Mouse (Mus musculus) T-cell, adult 2 months (primary cell): ENCODE results near the gene Timp4.

Experiments used
- DNase-seq: peaks from one replicate; pipeline ENCODE4 v3.0.0; 2022; ENCODE audit warnings: low spot score

The Timp4 gene

DNA sequence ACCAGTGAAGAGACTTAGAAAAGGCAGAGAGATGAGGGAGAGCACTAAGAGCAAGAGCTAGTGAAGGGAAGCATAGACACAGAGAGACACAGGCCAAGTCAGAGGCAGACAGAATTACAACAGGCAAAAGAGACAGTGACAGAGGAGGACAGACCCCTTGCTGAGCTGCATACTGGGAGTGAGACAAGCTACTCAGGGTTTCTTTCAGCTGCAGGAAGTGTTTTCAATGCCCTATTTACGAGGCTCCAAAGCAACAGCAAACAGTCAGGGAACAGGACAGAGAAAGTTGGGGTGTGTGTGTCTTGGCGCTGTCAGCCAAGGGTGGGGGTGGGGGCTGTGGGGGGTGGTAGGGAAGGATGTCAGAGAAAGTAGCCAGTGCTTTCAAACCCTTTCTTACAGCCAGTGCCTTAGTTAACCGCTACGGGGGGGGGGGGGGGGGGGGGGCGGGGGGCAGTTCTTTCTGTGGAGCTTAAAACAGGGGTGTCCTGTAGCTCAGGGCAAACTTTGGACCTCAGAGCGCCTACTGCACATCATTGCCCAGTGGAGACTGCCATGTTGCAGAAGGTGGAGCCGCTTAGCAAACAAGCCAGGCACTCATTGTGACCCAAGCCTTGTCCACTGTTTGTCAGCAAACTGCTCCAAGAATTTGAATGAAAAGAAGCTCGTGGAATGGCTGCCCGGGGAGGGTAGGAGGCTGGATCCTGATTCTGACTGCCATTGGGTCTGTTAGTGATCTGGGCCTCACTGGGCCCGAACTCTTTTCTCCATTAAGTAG is at the start of gene Timp4:
Gene Timp4, minus strand, starts transcription at position 107 of the 775 bp plus-strand sequence.
- no peak for DNase-seq

DNA sequence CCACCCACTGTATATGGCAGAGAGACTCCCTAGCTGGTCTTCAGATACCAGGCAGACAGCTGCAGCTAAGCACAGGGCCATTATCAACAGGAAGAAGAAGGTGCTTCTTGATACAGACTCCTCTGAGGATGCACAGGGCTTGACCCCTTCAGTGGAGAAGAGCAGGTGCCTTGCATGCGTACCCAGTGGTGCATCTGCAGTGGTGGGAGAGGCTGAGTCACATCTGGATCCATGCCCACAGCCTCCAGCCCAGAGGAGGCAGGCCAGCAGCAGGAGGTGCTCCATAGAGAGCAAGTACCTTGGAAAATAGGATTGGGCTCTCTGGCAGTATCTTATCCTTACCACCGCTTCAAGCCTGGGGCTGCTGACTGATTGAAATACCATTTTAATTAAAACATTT is 41.9 kb upstream of the Timp4 start:
- DNase-seq, result no peak

DNA sequence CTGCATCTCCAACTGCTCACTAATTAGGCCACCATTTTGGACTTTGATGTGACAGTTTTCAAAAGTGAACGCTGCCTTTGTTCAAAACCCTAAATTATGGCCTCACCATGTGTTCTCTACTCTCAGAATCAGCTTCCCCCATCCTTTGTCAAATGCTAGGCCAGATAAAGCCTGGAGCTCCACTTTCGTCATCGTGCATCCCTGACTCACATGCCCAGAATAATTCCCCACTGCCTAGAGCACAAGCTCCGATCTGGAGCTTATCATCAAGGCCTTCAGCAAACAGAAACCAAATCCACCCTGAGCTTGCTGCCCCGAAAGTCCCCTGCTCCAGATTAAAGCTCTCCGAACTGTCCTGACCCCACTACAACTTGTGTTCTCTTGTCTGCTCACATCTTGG is 40.6 kb upstream of the Timp4 start:
- no peak for DNase-seq

DNA sequence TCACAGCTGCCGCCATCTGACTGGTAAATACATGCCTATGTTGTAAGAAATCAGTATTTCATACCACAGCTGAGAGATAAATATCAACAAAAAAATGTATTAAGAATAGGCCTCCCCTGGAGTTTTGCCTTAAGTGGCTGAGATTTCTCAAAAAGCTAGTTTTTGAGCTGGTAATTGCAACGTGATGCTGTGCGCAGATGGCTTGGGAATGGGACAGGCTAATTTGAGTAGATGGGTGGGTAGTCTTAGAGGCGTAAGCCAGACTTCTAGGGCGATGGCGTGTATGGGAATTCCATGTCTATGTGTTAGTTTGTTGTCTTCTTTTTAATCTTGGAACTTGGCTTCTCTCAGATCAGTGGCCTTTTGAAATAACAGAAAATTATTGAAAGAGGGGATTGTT is 39.8 kb upstream of the Timp4 start:
- no peak for DNase-seq

DNA sequence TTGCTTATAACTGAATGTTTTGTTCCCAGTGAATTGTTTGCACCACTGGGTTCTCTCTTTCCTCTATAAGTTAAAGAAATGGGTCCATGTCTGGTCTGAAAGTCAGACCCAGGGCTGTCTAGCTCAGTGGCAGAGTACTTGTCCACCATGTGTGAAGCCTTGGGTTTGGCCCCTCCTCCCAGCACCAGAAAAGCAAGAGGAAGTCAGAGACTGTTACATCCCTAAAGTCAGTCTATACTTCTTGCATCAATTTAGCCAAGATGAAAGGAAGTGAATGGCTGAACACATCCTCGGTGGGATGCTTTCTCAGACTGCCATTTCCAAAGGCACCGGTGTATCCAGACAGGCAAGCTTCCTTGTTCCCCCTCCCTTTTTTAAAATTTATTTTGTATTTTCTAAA is 39.1 kb upstream of the Timp4 start:
- DNase-seq, result no peak

DNA sequence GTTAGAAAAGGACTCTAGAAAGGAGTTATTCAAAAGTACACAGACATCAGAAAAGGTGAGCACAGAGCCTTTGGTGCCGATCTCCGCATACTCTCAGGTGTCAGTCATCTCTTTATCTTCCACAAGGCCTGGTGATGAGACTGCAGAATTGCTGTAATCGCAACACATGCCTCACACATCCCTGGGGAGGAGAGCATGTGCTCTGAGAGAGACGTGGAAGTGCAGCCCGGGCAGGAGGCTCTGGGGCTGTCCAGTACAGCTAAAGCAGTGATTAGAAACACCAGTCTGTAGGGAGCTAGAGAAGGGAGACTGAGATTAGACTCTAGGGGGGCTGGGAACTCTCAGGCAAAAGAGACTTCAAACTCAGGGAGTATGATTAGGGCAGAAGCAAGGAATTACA is 38.6 kb upstream of the Timp4 start:
- DNase-seq, result no peak

DNA sequence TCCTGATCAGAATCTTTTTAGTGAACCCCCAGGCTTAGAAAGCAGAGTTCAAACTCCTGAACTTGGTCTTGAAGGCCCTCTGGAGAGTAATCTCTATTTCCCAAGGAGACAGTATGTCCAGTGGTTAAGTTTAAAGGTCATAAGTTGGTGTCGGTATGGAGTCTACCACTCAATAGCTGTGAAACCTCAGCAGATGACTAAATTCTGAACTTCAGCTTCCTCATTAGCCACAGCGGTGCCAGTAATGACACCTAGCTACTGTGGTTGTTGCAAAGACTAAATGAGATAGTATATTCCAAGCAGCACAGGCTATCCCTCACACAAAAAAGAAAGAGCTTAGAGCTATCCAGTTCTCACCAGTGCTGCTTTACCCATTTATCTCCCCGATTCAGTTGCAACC is 36.2 kb upstream of the Timp4 start:
- no peak for DNase-seq

DNA sequence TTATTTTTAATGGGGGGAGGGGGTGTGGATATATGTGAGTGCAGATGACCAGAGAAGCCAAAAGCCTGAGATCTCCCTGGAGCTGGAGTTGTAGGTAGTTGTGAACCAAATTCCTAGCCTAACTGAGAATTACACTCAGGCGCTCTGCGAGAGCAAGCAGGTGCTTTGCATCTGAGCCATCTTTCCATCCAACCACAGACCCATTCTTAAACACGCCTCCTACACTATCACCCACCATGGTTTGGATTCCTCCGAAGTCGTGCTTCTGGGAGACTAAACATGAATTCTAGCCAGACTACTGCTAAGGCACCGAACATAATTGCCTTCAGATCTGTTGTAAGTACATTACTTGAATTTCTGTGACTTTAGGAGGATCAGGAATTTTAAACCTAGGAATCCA is 34.4 kb upstream of the Timp4 start:
- DNase-seq, result no peak

DNA sequence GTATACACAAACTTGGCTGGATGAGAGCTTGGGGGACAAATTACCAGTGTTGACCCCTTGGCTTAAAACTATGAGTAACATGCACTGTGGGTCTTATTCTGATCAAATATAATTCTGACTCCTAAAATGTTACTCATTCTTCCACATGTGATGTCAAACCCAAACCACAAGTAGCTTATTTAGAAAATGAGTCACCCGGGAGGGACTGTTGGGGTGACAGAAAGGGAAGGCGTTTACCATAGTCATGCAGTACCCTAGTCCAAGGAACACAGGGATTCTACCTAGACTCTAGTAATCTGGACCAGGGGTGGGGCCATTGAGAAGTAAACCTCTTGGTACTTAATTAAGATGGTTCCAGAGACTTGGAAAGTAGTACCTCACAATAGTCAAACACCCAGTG is 32.1 kb upstream of the Timp4 start:
- DNase-seq, result no peak

DNA sequence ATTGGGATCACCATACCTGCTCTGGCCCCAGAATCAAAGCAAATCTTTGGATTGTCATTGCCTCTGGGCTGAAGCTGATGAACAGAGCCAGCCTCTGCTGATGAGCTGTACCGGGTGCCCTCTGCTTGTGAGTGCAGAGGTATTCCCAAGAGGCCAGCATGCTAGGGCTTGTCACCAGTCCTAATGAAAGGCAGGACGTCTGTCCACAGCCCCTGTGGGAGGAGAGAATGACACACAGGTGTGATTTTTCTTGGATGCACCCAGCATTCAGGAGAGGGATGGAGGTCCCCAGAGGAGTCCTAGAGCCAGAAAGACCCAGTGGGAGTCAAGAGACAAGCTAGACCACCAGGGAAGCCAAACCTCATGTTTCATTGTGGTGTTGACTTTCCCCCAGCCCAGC is 27.6 kb upstream of the Timp4 start:
- DNase-seq, result no peak

DNA sequence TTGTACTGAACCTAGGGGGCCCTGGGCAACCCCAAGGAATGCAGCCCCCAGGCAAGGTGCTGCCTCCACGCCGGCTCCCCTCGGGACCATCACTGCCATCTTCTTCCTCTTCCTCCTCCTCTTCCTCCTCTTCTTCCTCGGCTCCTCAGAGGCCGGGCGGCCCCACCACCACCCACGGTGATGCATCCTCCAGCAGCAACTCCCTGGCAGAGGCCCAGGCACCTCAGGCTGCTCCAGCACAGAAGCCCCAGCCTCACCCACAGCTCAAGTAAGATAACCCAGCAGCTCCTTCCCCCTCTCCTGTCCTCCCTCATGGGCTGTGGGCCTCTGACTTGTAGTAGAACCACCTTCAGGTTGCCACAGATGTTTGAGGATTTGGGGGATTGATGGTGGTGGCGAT is 26.1 kb upstream of the Timp4 start:
- no peak for DNase-seq

DNA sequence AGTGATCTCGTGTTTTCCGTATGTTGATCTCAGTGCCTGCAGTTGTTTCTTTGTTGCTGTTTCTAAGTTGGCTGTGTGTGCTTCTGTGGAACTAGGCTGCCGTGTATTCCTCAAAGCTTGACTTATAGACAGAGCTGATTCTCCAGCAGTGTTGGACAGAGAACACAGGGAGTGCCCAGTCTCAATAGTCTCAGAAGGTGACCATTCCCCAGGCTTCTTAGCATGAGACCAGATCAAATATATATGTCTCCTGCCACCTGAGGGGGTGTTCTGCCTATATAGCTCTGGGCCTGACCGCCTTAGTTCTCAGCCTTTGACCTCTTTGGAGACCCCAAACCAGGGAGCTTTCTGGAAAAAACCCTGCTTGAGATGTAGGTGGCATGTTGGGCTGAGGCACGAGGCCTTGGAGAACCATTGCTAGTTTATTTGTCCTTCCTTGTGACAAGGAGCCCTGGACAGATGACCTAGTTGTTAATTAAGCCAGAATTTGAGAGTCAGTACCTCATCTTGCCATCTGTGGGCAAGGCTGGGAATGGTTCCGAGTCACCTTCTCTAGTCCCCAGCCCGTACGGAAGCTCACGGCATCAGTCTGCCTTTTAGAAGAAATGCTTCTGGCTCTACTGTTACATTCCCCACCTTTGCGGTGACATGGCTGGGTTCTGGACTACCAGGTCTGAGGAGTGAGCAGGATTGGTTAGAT is 23.3 kb upstream of the Timp4 start:
- no peak for DNase-seq

DNA sequence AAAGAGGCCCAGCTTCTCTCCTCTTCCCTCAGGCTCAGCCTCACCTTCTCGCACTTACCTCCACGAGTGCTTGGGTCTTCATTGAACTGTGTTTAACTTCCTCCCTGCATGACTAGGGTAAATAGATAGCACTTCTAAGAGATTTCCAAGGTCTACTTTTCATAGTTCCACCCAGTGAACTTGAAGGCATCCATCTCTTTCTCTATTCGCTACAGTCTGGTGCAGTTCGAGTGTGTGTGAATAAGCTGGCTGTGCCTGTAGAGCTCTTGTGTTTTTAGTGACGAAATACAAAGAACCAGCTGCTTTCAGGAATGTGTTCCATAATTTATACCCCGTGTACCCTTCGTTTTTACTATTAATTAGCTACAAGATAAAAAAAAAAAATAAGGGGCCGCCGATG is 22.7 kb upstream of the Timp4 start:
- no peak for DNase-seq

DNA sequence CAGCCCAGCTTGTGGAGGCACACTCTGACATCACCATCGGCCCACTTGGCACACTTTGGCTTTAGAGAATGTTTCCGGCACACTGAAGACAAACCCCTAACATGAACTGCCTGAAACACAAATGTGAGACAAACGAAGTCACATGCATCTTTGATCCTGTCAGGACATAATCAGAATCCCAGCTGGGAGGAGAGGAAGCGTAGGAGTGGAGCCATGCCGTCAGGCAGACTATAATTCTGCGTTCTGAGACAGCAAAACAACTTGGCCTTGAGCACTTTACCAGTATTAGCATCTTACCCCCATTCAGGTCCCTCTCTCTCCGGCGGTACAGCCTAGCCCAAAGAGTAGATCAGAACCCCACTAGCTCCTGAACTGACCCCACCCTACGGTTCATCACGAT is 21.3 kb upstream of the Timp4 start:
- DNase-seq, result no peak

DNA sequence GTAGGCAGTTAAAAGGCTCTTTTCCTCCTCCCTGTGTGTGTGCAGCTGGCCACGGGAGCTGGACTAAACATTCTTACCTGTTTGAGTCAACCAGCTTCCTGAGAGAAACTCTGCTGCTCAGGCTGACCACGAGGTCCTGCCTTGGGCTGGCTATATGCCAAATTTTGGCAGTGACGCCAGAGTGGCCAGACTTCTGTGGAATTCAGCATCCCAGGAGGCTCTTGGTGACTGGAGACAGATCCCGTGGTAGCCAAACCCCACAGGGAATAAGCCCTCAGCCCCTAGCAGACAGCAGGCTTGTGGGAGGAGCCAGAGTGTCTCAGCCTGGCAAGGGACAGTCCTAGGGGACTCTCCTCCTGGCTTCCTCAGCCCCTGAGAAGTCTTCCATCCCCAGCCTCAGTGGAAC is 19.9 kb upstream of the Timp4 start:
- DNase-seq, result no peak

DNA sequence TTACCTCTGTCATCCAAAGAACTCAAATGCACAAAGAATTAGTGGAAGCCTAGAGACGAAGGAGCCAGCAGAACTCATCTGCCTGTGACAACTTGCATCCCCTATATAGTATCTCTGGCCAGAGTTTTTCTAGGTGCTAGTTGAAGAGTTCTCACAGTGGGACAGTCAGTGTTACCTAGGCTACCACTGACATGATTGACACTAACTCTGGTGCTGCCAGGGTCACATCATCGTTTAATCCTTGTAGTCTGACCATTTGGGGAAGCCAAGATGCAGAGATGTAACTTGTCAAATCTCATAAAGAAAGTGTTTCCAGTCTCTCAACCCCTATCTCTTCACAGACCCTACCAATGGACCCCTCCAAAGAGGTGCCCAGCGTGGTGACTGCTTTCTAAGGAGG is 19.3 kb upstream of the Timp4 start:
- no peak for DNase-seq

DNA sequence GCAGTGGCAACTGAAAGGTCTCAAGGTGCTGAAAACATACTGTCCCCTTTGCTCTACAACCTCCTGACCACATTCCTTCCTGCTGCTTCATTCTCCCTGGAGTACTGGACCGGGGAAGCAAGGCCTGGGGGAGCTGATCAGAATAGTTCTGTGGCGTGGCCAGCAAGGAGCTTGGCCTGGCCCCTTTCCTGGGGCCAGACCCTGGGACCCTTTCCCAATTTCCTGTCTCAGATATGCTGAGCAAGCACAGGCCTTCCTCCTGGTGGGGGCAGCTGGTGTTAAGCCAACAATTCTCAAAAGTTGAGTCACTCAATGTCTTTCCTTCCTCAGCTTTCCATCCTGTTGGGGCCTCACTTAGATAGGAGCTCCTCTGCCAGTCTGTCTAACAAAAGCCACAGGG is 18.1 kb upstream of the Timp4 start:
- no peak for DNase-seq

DNA sequence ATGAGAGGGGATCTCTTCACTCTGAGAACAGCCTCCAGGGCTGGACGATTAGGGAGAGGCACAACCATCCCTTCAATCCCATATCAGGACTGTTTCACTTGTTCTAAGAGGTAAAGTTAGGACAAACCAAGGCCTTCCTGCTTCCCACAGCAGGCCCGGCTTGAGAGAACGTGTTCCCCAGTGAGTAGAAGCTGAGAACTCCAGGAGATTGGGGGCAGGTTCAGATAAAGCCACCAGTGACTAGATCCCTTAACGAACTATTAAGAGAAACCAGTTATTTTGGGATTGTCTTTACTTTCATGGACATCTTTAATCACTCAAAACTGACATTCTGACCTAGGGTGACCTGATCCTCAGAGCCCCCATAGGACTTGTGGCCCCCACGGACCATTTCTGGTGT is 17.6 kb upstream of the Timp4 start:
- DNase-seq, result no peak

DNA sequence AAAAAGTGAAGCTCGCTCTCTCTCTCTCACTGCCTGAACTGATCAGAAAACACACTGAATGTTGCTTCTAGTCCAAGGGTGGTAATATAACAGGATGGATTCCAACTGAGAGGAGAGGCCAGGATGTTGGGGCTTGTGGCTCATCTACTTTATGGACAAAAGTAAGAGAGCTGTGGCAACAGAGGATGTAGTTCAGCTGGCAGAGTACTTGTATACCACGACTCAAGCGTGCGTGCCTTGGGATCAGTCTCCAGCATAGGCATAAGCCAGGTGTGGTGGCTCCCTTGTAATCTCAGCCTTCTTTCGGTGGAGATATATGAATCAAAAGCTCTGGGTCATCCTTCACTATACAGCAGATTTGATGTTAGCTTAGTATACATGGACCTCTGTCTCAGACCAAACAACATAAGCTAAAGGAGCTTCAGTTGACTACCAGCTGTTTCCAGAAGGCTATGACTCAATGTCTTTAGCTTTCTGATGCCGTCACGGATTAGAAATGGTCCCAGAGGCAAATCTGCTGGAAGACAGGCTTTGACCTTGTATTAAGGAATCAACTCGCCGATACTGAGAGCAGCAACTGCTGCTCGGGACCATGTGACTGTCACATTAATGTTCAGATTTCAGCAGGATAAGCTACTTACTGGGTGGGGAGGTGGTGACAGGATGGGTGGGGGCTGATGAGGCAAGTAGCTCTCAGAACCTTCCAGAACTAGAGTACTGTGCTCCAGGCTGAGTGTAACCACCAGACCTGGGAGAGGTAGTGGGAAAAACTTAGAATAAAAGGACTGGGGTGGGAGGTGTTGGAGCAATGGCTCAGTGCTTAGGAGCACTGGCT is 16.8 kb upstream of the Timp4 start:
- no peak for DNase-seq

DNA sequence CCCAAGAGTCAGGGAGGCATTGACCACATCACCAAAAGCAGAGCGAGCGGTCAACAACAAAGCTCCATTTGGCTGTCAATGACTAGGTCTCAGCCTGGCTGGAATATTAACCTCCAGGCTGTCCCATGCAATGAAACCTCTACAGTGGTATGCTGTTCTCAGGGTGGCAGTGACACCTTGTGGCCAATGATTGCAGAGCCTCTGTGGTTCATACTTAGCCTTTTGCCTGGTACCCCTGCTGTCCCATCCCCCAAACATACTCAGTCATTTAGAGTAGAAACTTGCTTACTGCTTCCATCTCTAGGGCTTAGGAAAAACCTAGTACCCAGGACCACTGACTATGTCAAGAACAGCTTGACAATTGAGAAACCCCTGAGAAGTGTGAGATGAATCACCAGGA is 15.9 kb upstream of the Timp4 start:
- no peak for DNase-seq

DNA sequence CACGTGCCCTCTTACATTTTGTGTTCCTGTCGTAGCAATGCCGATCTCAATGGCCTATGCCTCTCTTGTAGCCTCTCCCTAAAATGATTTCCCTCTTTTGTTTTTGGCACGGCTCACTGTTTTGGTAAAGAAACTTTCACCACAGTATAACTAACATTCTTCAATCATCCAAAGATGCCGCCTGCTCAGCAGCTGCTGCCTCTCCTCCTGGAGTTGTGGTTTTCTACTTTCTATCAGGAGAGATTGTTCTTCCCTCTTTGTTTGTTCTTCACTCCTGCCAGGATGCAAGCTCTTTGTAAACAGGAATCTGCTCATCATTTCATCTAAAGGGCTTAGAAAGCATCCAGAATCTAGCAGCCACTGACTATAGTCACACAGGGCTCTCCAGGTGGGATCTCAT is 14.8 kb upstream of the Timp4 start:
- no peak for DNase-seq

DNA sequence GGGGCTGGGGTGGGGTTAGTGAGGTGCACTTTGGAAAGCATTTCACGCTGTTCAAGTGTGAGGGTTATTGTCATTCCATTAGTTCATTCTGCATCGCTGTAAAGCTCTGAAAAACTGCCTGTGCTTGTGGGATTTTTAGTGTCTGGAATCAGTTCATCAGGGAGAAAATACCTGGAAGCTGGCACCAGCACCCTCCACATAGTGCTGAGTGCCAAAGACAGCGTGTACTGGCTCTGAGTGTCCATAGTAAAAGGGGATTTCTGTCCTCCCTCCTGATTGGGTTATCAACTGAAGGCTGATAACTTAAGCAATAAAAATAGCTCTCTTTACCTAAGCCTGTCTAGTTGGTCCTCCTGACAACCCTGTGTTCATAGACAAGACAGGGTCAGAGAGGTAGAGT is 8.5 kb upstream of the Timp4 start:
- DNase-seq, result no peak

DNA sequence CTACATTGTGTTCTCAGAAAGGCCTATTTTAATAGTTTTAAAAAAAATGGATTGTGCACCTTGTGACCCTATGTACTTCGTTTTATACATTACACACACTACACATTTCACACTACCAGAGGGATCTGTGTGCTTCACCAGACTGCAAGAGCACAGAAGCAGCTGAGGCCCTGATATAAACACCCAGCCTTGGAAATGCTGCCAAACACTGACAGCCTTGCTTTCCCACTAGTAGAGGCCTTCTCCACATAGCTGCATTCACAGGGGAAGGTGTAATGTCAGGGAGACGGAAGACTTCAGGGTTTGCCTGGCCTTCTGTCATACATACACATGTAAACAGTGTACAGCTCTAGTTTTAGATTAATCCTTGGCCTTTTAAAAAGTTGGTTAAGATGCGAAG is 3.2 kb upstream of the Timp4 start:
- no peak for DNase-seq
